Mouse (Mus musculus) gastrocnemius, postnatal 36 days (tissue): ENCODE measurements at regions not wholly inside any gene's neighbourhood (a gene's known extent, or its start where the extent isn't known, plus 50 kb on each side); places are given as distances from the start of the nearest gene placed in this dataset.
A peak's percentile ranks its signal among the peaks of the same experiment; 100 is the strongest.

Source experiments
- DNase-seq, 2 experiments: peaks; one replicate each; pipeline ENCODE4 v3.0.0; 2022
- intact Hi-C: fragments of 180-260 bp; cut with DNase I; formaldehyde crosslinking; loops from one replicate; pipeline ENCODE4 v1.15.1; 2025

- intact Hi-C loops: no loop called here
- DNase-seq: no peak
These were observed 84.8 kb upstream of the Aldh1b1 start for GRCm38 (mm10) chr4:45713837-45714508.

GRCm38 (mm10) chr4:45713046-45713706, 85.6 kb upstream of the Aldh1b1 start:
- intact Hi-C loops: no loop called here
- DNase-seq: no peak

- DNase-seq: no peak
- intact Hi-C loops: no loop called here
These were observed 94.8 kb upstream of the Aldh1b1 start for GRCm38 (mm10) chr4:45703997-45704396.

GRCm38 (mm10) chr4:45699601-45700000, 99.2 kb upstream of the Aldh1b1 start:
- intact Hi-C loops: no loop called here
- no peak for DNase-seq

- intact Hi-C loops: no loop called here
- no peak for DNase-seq
These were observed 103.6 kb upstream of the Aldh1b1 start for GRCm38 (mm10) chr4:45695239-45695638.

- intact Hi-C loops: no loop called here
- no peak for DNase-seq
These were observed 108.6 kb upstream of the Aldh1b1 start for GRCm38 (mm10) chr4:45689991-45690916.

- intact Hi-C loops: no loop called here
- no peak for DNase-seq
These were observed 109.2 kb upstream of the Aldh1b1 start for GRCm38 (mm10) chr4:45689572-45689971.

GRCm38 (mm10) chr4:45688233-45688632, 110.6 kb upstream of the Aldh1b1 start:
- no peak for DNase-seq
- intact Hi-C loops: no loop called here

- intact Hi-C loops: no loop called here
These were observed 113.8 kb upstream of the Aldh1b1 start for GRCm38 (mm10) chr4:45685031-45685430.

GRCm38 (mm10) chr4:45683205-45683604, 115.6 kb upstream of the Aldh1b1 start:
- peak in 1 of 2 experiments; percentile 16 for DNase-seq
- intact Hi-C loops: no loop called here

More at GRCm38 (mm10) chr4:45685031-45685430, 113.8 kb upstream of the Aldh1b1 start:
- DNase-seq: no peak

- no peak for DNase-seq
- intact Hi-C loops: no loop called here
These were observed 116.1 kb upstream of the Aldh1b1 start for GRCm38 (mm10) chr4:45682746-45683145.

GRCm38 (mm10) chr4:45676137-45676536, 122.7 kb upstream of the Aldh1b1 start:
- DNase-seq: no peak
- intact Hi-C loops: no loop called here

- DNase-seq: no peak
- intact Hi-C loops: no loop called here
These were observed 124.5 kb upstream of the Aldh1b1 start for GRCm38 (mm10) chr4:45674291-45674690.

GRCm38 (mm10) chr4:45673081-45673819, 125.6 kb upstream of the Aldh1b1 start:
- intact Hi-C loops: no loop called here
- no peak for DNase-seq

GRCm38 (mm10) chr4:45672262-45673076, 126.4 kb upstream of the Aldh1b1 start:
- no peak for DNase-seq
- intact Hi-C loops: no loop called here

GRCm38 (mm10) chr4:45664372-45664771, 132.1 kb upstream of the Shb start:
- intact Hi-C loops: no loop called here

GRCm38 (mm10) chr4:45657350-45657978, 125.2 kb upstream of the Shb start:
- DNase-seq: no peak
- intact Hi-C loops: no loop called here

More at GRCm38 (mm10) chr4:45664372-45664771, 132.1 kb upstream of the Shb start:
- DNase-seq: no peak

GRCm38 (mm10) chr4:45655780-45656179, 123.5 kb upstream of the Shb start:
- no peak for DNase-seq
- intact Hi-C loops: no loop called here

GRCm38 (mm10) chr4:45654804-45655155, 122.5 kb upstream of the Shb start:
- intact Hi-C loops: no loop called here

More at GRCm38 (mm10) chr4:45654804-45655155, 122.5 kb upstream of the Shb start:
- no peak for DNase-seq
